Mouse (Mus musculus) cerebellum, adult 2 months (tissue): ENCODE results near the gene Zfand2a.

Experiments
- CTCF ChIP-seq: fragments of 200-500 bp; IDR thresholded peaks from 2 replicates; pipeline ENCODE4 v1.5.1; 2011; ENCODE audit warnings: low read depth, mild to moderate bottlenecking, control low read depth, low read length, moderate library complexity, borderline replicate concordance; ENCODE audit not compliant: insufficient read depth
- POLR2A ChIP-seq: fragments of 200-500 bp; IDR thresholded peaks from 2 replicates; pipeline ENCODE4 v1.6.1; 2011; ENCODE audit warnings: low read length, control low read depth, borderline replicate concordance; ENCODE audit not compliant: insufficient read depth

DNA sequence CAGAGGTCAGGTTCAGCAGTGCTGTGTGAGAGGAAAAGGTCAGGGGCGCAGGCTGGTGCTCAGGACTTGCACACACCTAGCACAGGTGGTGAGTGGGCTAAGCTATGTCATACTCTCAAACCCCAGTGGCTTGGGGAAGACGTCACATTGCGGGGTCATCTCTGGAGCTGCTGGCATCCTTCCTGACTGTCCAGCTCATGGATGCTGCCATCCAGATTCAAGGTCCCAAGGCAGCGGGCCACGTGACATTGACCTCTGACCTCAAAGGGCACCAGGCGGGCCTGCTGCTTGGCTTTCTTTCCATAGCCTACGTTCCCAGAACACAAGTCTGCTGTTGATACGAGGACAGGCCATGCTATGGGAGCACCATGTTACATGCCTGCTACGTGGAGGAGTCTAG, 57.3 kb downstream of the Zfand2a start:
- no peak for TF ChIP-seq POLR2A
- no peak for TF ChIP-seq CTCF
